Mouse (Mus musculus) intestine, embryonic 14.5 days (tissue): ENCODE data around the gene Fmnl2. TPM values are rescaled to one million over a fixed set of nuclear protein-coding genes. Genes with fewer than 3 reads are reported as not detected.

ENCODE experiments used
- ATAC-seq: fragments of 200-750 bp; cut with Nextera tagmentation; replicated peaks from 2 replicates; pipeline ENCODE4 v1.8.0; 2017; ENCODE audit warnings: low read depth, moderate number of reproducible peaks, moderate TSS enrichment, moderate library complexity; ENCODE audit not compliant: low FRiP score, low TSS enrichment
- DNase-seq: peaks from one replicate; pipeline ENCODE4 v3.0.0-alpha.2; 2018; ENCODE audit warnings: low spot score
- H3K27ac ChIP-seq: fragments of 300-500 bp; sonication (generic); 2 replicates; pipeline ENCODE4 v1.5.1; 2014; ENCODE audit warnings: low read depth, mild to moderate bottlenecking, control low read depth
- H3K27me3 ChIP-seq: fragments of 300-500 bp; sonication (generic); replicated peaks from 2 replicates; pipeline ENCODE4 v1.6.1; 2014; ENCODE audit warnings: low read length, control low read depth; ENCODE audit not compliant: control insufficient read depth, insufficient read depth
- H3K36me3 ChIP-seq: fragments of 300-500 bp; sonication (generic); 2 replicates; pipeline ENCODE4 v1.6.1; 2014; ENCODE audit warnings: low read length, control low read depth; ENCODE audit not compliant: control insufficient read depth, insufficient read depth
- H3K4me1 ChIP-seq: fragments of 300-500 bp; sonication (generic); replicated peaks from 2 replicates; pipeline ENCODE4 v1.6.1; 2014; ENCODE audit warnings: low read length, control low read depth, mixed read lengths; ENCODE audit not compliant: control insufficient read depth, insufficient read depth
- H3K4me2 ChIP-seq: fragments of 300-500 bp; sonication (generic); 2 replicates; pipeline ENCODE4 v1.6.1; 2014; ENCODE audit warnings: low read length
- H3K4me3 ChIP-seq: fragments of 300-500 bp; sonication (generic); 2 replicates; pipeline ENCODE4 v1.5.1; 2014; ENCODE audit warnings: low read depth, low read length, control low read depth, mixed read lengths
- H3K9ac ChIP-seq: fragments of 300-500 bp; sonication (generic); 2 replicates; pipeline ENCODE4 v1.6.1; 2014; ENCODE audit warnings: mild to moderate bottlenecking, low read length
- H3K9me3 ChIP-seq: fragments of 300-500 bp; sonication (generic); 2 replicates; pipeline ENCODE4 v1.6.1; 2016; ENCODE audit warnings: low read length, control low read depth; ENCODE audit not compliant: control insufficient read depth
- WGBS: fragments of 180-500 bp; shearing (Covaris S2); extraction: QIAGEN DNeasy Blood & Tissue Kit; methylation state at CpG from one replicate; pipeline ENCODE4 v1.1.7; 2014; 5-methylcytosine and 5-hydroxymethylcytosine counted together
- polyA plus RNA-seq: library from polyadenylated mRNA; unstranded; fragments of >200 nt; fragmentation: Nextera tagmentation; extraction: Ambion mirVana; gene quantifications from 2 replicates; pipeline ENCODE4 v1.2.1, GENCODE M21; 2014

Fmnl2 gene
- polyA plus RNA-seq, 1 experiment from 2014 or later, result 6.1 TPM

- no peaks in the 10 kb centered on the region for H3K27me3 ChIP-seq
- H3K27ac ChIP-seq, result no peak overlapping the region
- DNase-seq (no peak), ATAC-seq (no peak)
- H3K4me1 ChIP-seq, result no peaks in the 10 kb centered on the region
- H3K4me3 ChIP-seq, result no peak overlapping the region
- WGBS, result 75% methylated on average over 3 of the region's 3 CpGs
- no peaks in the 10 kb centered on the region for H3K9me3 ChIP-seq
- no peak overlapping the region for H3K9ac ChIP-seq
- H3K4me2 ChIP-seq, result no peak overlapping the region
- no peaks in the 10 kb centered on the region for H3K36me3 ChIP-seq
Observed at GRCm38 (mm10) chr2:52835726-52836125, 21.9 kb upstream of the Fmnl2 start.

GRCm38 (mm10) chr2:52839074-52839473 lies 18.6 kb upstream of the Fmnl2 start:
- ATAC-seq, result no peak
- no peak overlapping the region for H3K9ac ChIP-seq
- H3K9me3 ChIP-seq, result no peaks in the 10 kb centered on the region
- H3K27me3 ChIP-seq, result no peaks in the 10 kb centered on the region
- no peaks in the 10 kb centered on the region for H3K36me3 ChIP-seq
- no peak overlapping the region for H3K4me2 ChIP-seq
- no peaks in the 10 kb centered on the region for H3K4me1 ChIP-seq
- no peak for DNase-seq
- 80% methylated on average over 4 of the region's 4 CpGs for WGBS
- H3K27ac ChIP-seq, result no peak overlapping the region
- H3K4me3 ChIP-seq, result no peak overlapping the region

- no peaks in the 10 kb centered on the region for H3K9me3 ChIP-seq
Observed at GRCm38 (mm10) chr2:52839868-52840267, 17.8 kb upstream of the Fmnl2 start.

GRCm38 (mm10) chr2:52843861-52844260 lies 13.8 kb upstream of the Fmnl2 start:
- no peak for DNase-seq
- Histone ChIP-seq H3K9ac (no peak overlapping the region), H3K4me1 (no peaks in the 10 kb centered on the region), H3K36me3 (no peaks in the 10 kb centered on the region), H3K4me3 (no peak overlapping the region), H3K27me3 (no peaks in the 10 kb centered on the region), H3K9me3 (no peaks in the 10 kb centered on the region), H3K4me2 (no peak overlapping the region), H3K27ac (no peak overlapping the region)
- ATAC-seq, result no peak
- WGBS, result 89% methylated on average over 2 of the region's 2 CpGs

More at GRCm38 (mm10) chr2:52839868-52840267, 17.8 kb upstream of the Fmnl2 start:
- ATAC-seq, result no peak
- Histone ChIP-seq H3K4me1 (no peaks in the 10 kb centered on the region), H3K4me2 (no peak overlapping the region), H3K27me3 (no peaks in the 10 kb centered on the region), H3K9ac (no peak overlapping the region), H3K36me3 (no peaks in the 10 kb centered on the region), H3K4me3 (no peak overlapping the region), H3K27ac (no peak overlapping the region)
- DNase-seq, result no peak
- WGBS, result 92% methylated on average over 3 of the region's 3 CpGs

GRCm38 (mm10) chr2:52844936-52845752 lies 12.5 kb upstream of the Fmnl2 start:
- H3K4me3 ChIP-seq, result no peak overlapping the region
- no peak for ATAC-seq

GRCm38 (mm10) chr2:52846506-52846905 lies 11.2 kb upstream of the Fmnl2 start:
- 63% methylated on average over 3 of the region's 3 CpGs for WGBS
- no peak overlapping the region for H3K27ac ChIP-seq

More at GRCm38 (mm10) chr2:52844936-52845752, 12.5 kb upstream of the Fmnl2 start:
- Histone ChIP-seq H3K4me1 (no peaks in the 10 kb centered on the region), H3K4me2 (no peak overlapping the region), H3K27ac (no peak overlapping the region), H3K9me3 (no peaks in the 10 kb centered on the region), H3K27me3 (no peaks in the 10 kb centered on the region), H3K36me3 (no peaks in the 10 kb centered on the region), H3K9ac (no peak overlapping the region)
- 61% methylated on average over 14 of the region's 14 CpGs for WGBS
- DNase-seq, result no peak

GRCm38 (mm10) chr2:52849092-52849491 lies 8.6 kb upstream of the Fmnl2 start:
- Histone ChIP-seq H3K27me3 (no peaks in the 10 kb centered on the region), H3K4me1 (no peaks in the 10 kb centered on the region), H3K9ac (no peak overlapping the region), H3K36me3 (no peaks in the 10 kb centered on the region), H3K27ac (no peak overlapping the region), H3K4me2 (no peak overlapping the region), H3K4me3 (no peak overlapping the region), H3K9me3 (no peaks in the 10 kb centered on the region)
- DNase-seq (no peak), ATAC-seq (no peak)
- 63% methylated on average over 3 of the region's 3 CpGs for WGBS

More at GRCm38 (mm10) chr2:52846506-52846905, 11.2 kb upstream of the Fmnl2 start:
- Histone ChIP-seq H3K27me3 (no peaks in the 10 kb centered on the region), H3K36me3 (no peaks in the 10 kb centered on the region), H3K4me2 (no peak overlapping the region), H3K4me1 (no peaks in the 10 kb centered on the region), H3K4me3 (no peak overlapping the region), H3K9me3 (no peaks in the 10 kb centered on the region), H3K9ac (no peak overlapping the region)
- ATAC-seq, result no peak
- no peak for DNase-seq

GRCm38 (mm10) chr2:52858529-52859465 lies 1.1 kb downstream of the Fmnl2 start:
- peaks cover 19% of the 10 kb centered on the region for H3K4me1 ChIP-seq
- H3K36me3 ChIP-seq, result no peaks in the 10 kb centered on the region
- no peaks in the 10 kb centered on the region for H3K27me3 ChIP-seq
- peak; percentile 80 for DNase-seq
- no peaks in the 10 kb centered on the region for H3K9me3 ChIP-seq
- H3K9ac ChIP-seq, result peak overlapping the region; percentile 81
- peak overlapping the region; percentile 65; the same call in 1 of the 2 replicates for H3K27ac ChIP-seq
- peak overlapping the region; percentile 85 for H3K4me3 ChIP-seq
- peak; percentile 43 for ATAC-seq
- H3K4me2 ChIP-seq, result peak overlapping the region; percentile 85
- under 1% methylated on average over 45 of the region's 46 CpGs for WGBS
